Mouse (Mus musculus) midbrain, postnatal 0 days (tissue): ENCODE results near the gene Methig1. TPM values are rescaled to one million over a fixed set of nuclear protein-coding genes. Genes with fewer than 3 reads are reported as not detected.

Source experiments
- ATAC-seq: fragments of 200-750 bp; cut with Nextera tagmentation; 2 replicates; pipeline ENCODE4 v1.8.0; 2017; ENCODE audit warnings: moderate number of reproducible peaks, mild to moderate bottlenecking, moderate TSS enrichment, moderate library complexity; ENCODE audit not compliant: low FRiP score
- DNase-seq: peaks from one replicate; pipeline ENCODE4 v3.0.0-alpha.2; 2015; ENCODE audit warnings: low spot score
- H3K27ac ChIP-seq: fragments of 300-500 bp; sonication (generic); 2 replicates; pipeline ENCODE4 v1.5.1; 2014; ENCODE audit warnings: low read depth, mild to moderate bottlenecking, low read length, mixed read lengths
- H3K27me3 ChIP-seq: fragments of 300-500 bp; sonication (generic); 2 replicates; pipeline ENCODE4 v1.6.1; 2014; ENCODE audit warnings: low read length, control low read depth, mixed read lengths; ENCODE audit not compliant: insufficient read depth
- H3K36me3 ChIP-seq: fragments of 300-500 bp; sonication (generic); 2 replicates; pipeline ENCODE4 v1.6.1; 2014; ENCODE audit warnings: low read length, control low read depth, mixed read lengths; ENCODE audit not compliant: insufficient read depth
- H3K4me1 ChIP-seq: fragments of 300-500 bp; sonication (generic); 2 replicates; pipeline ENCODE4 v1.6.1; 2014; ENCODE audit warnings: mild to moderate bottlenecking, control low read depth, antibody characterized with exemption, low read length, mixed read lengths; ENCODE audit not compliant: insufficient read depth
- H3K4me2 ChIP-seq: fragments of 300-500 bp; sonication (generic); 2 replicates; pipeline ENCODE4 v1.6.1; 2014; ENCODE audit warnings: low read depth, mild to moderate bottlenecking, low read length, mixed read lengths; ENCODE audit not compliant: poor library complexity, severe bottlenecking
- H3K4me3 ChIP-seq: fragments of 300-500 bp; sonication (generic); 2 replicates; pipeline ENCODE4 v1.5.1; 2014; ENCODE audit warnings: low read depth, mild to moderate bottlenecking, low read length, moderate library complexity
- H3K9ac ChIP-seq: fragments of 300-500 bp; sonication (generic); replicated peaks from 2 replicates; pipeline ENCODE4 v1.6.1; 2014; ENCODE audit warnings: mild to moderate bottlenecking, low read length, moderate library complexity, mixed read lengths; ENCODE audit not compliant: poor library complexity, severe bottlenecking
- H3K9me3 ChIP-seq: fragments of 300-500 bp; sonication (generic); 2 replicates; pipeline ENCODE4 v1.6.1; 2016; ENCODE audit warnings: low read length, control low read depth
- CTCF ChIP-seq: IDR thresholded peaks from 2 replicates; pipeline ENCODE4 v1.5.1; 2016; ENCODE audit warnings: antibody characterized with exemption, mild to moderate bottlenecking
- WGBS: fragments of 180-500 bp; shearing (Covaris S2); extraction: QIAGEN DNeasy Blood & Tissue Kit; methylation state at CpG from one replicate; pipeline ENCODE4 v1.1.7; 2014; 5-methylcytosine and 5-hydroxymethylcytosine counted together
- polyA plus RNA-seq: library from polyadenylated mRNA; unstranded; fragments of >200 nt; fragmentation: Nextera tagmentation; extraction: Ambion mirVana; gene quantifications from 2 replicates; pipeline ENCODE4 v1.2.1, GENCODE M21; 2015
- total RNA-seq: library from RNA; depleted of rRNA; stranded (reverse); fragments of >200 nt; gene quantifications from 2 replicates; pipeline ENCODE4 v1.2.3, GENCODE M21; 2014

Gene Methig1
- total and polyA plus RNA-seq, 2 experiments from 2014 or later, result not detected

DNA sequence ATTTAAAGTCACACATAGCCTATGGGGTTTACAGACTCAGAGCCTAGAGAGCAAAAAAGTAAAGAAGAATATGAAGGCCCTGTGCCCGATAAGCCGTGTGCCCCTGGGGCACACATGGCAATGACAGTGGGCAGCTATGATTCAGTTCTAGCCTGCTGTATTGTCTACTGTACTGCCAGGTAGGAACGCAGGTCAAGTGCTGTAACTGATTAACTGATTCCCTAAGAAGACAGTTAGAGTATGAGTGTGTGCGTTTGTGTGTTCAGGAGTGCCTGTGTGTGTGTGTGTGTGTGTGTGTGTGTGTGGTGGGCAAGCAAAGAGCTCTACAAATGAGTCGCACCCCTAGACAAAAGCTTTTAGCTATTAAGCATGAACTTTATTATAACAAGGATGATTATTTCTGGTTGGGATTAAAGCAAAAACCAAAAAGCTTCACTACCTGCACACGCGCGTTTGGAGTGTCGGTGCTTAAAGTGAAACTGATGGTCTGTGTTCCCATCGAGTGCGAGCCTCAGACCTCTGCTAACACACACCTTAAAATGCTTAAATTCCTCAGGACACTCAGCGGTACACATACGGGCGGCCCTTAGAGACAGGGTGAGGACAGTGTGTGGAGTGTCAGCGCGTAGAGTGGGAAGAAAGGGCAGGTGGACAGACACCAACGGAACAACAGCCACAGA is 34.7 kb downstream of the Methig1 start:
- Histone ChIP-seq H3K27ac (no peak overlapping the region), H3K4me1 (no peaks in the 10 kb centered on the region), H3K9me3 (no peaks in the 10 kb centered on the region), H3K4me2 (no peak overlapping the region), H3K9ac (no peak overlapping the region), H3K36me3 (no peaks in the 10 kb centered on the region), H3K4me3 (no peak overlapping the region), H3K27me3 (no peaks in the 10 kb centered on the region)
- ATAC-seq (no peak), DNase-seq (no peak)
- 94% methylated on average over 17 of the region's 17 CpGs for WGBS
- no peak for TF ChIP-seq CTCF

GRCm38 (mm10) chr15:100388224-100388835 is 35.4 kb downstream of the Methig1 start:
- Histone ChIP-seq H3K27me3 (no peaks in the 10 kb centered on the region), H3K36me3 (0 out of 2 replicates have a peak, but pooled peaks cover 4% of the 10 kb centered on the region), H3K9me3 (no peaks in the 10 kb centered on the region), H3K4me1 (no peaks in the 10 kb centered on the region), H3K4me3 (no peak overlapping the region), H3K4me2 (no peak overlapping the region), H3K27ac (no peak overlapping the region), H3K9ac (no peak overlapping the region)
- WGBS, result 89% methylated on average over 16 of the region's 16 CpGs
- ATAC-seq (no peak), DNase-seq (no peak)
- no peak for TF ChIP-seq CTCF

GRCm38 (mm10) chr15:100388886-100389285 is 35.9 kb downstream of the Methig1 start:
- DNase-seq, result no peak
- Histone ChIP-seq H3K4me2 (no peak overlapping the region), H3K9me3 (no peaks in the 10 kb centered on the region), H3K4me1 (no peaks in the 10 kb centered on the region), H3K27me3 (no peaks in the 10 kb centered on the region), H3K4me3 (no peak overlapping the region), H3K36me3 (peaks cover 10% of the 10 kb centered on the region), H3K9ac (no peak overlapping the region), H3K27ac (no peak overlapping the region)
- no peak for ATAC-seq
- no peak for TF ChIP-seq CTCF
- WGBS, result 57% methylated on average over 9 of the region's 9 CpGs

DNA sequence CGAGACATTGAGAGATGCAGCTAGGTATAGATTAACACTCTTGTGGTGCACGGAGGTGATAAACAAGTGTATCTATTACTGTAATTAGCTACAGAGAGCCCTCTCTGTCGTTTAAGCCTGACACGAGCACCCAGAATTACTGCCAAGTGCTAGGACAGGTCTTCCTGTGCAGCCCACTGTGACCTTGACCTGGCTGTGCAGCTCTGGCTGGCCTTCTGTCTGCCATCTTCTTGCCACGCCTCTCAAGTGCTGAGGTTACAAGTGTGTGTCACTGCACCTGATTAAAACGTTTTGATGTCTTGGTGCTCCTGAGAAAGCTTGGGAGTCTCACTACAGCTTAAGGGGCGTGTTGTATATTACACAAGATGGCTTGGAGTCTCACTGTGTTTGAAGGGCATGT is 38.1 kb downstream of the Methig1 start:
- Histone ChIP-seq H3K9me3 (no peaks in the 10 kb centered on the region), H3K27ac (no peak overlapping the region), H3K36me3 (peaks cover 26% of the 10 kb centered on the region), H3K4me3 (no peak overlapping the region), H3K4me1 (no peaks in the 10 kb centered on the region), H3K9ac (no peak overlapping the region), H3K4me2 (no peak overlapping the region), H3K27me3 (no peaks in the 10 kb centered on the region)
- ATAC-seq (no peak), DNase-seq (no peak)
- no peak for TF ChIP-seq CTCF
- 83% methylated on average over 7 of the region's 7 CpGs for WGBS

DNA sequence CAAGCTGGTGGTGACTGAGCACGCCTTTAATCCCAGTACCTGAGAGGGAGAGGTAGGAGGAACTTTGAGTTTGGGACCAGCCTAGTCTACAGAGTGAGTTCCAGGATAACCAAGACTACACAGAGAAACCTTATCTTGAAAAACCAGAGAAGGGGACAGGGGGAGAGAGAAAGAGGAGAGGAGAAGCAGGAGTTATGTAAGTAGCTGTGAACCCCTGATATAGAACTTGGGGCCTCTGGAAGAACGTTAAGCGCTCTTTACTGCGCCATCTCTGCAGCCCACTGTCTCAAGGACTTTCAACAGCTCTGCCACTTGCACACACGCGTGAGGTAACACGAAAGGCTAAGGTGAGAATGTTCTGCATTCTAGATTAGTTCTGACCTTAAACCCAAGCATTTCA is 38.6 kb downstream of the Methig1 start:
- no peak overlapping the region for H3K4me2 ChIP-seq
- no peaks in the 10 kb centered on the region for H3K4me1 ChIP-seq
- no peak for DNase-seq
- no peaks in the 10 kb centered on the region for H3K27me3 ChIP-seq
- H3K9ac ChIP-seq, result no peak overlapping the region
- no peak for TF ChIP-seq CTCF
- H3K36me3 ChIP-seq, result peaks cover 29% of the 10 kb centered on the region
- H3K9me3 ChIP-seq, result no peaks in the 10 kb centered on the region
- H3K4me3 ChIP-seq, result no peak overlapping the region
- no peak for ATAC-seq
- 96% methylated on average over 7 of the region's 7 CpGs for WGBS
- H3K27ac ChIP-seq, result no peak overlapping the region

- ATAC-seq, result no peak
- no peaks in the 10 kb centered on the region for H3K4me1 ChIP-seq
Measured at GRCm38 (mm10) chr15:100393016-100393415, 40.1 kb downstream of the Methig1 start.

More at GRCm38 (mm10) chr15:100393016-100393415, 40.1 kb downstream of the Methig1 start:
- H3K9ac ChIP-seq, result no peak overlapping the region
- no peak overlapping the region for H3K4me3 ChIP-seq
- peaks cover 38% of the 10 kb centered on the region for H3K36me3 ChIP-seq
- no peak overlapping the region for H3K4me2 ChIP-seq
- no peak for DNase-seq
- H3K27me3 ChIP-seq, result no peaks in the 10 kb centered on the region
- WGBS, result 90% methylated on average over 11 of the region's 11 CpGs
- no peak for TF ChIP-seq CTCF
- no peaks in the 10 kb centered on the region for H3K9me3 ChIP-seq
- H3K27ac ChIP-seq, result no peak overlapping the region
